In genomic region chr17:65927077-65927476, GRCm38 (mm10) we compare ENCODE assay signal across 23 mouse cellular contexts. TPM values are rescaled to one million over a fixed set of nuclear protein-coding genes. Genes with fewer than 3 reads are reported as not detected.
DNase-seq lines count a peak whose midpoint lies in the region; ATAC-seq and TF ChIP-seq lines count a peak whose summit lies in the region.
"Had no signal": no experiment of that assay in that cellular context is flagged by ENCODE, and none has a peak within 500 bp of the region (broad histone marks: within the 10 kb centered on the region; RNA-seq: fewer than 3 reads in every experiment).

No protein-coding gene starts in this region.

- no peak for TF ChIP-seq EP300 in lung, postnatal 0 days (IDR thresholded peaks at IDR 0.05)

- TF ChIP-seq CTCF in brain, embryonic 14.5 days (IDR thresholded peaks at IDR 0.05; ENCODE audit: borderline replicate concordance, extremely low read depth, insufficient read depth, insufficient read length): no peak
- no peak for TF ChIP-seq CTCF in lung, postnatal 0 days (IDR thresholded peaks at IDR 0.05)

- intact Hi-C loops in left cerebral cortex, postnatal 10 days (cut with DNase I): no loop called here
- intact Hi-C loops in left cerebral cortex, postnatal 4 days (cut with DNase I): no loop called here

- H3K4me3 ChIP-seq in lung, postnatal 0 days (ENCODE audit: low read depth, low read length): no peak overlapping the region
- H3K4me3 ChIP-seq: forebrain, embryonic 10.5 days; limb, embryonic 12.5 days; liver, embryonic 12.5 days; midbrain, embryonic 12.5 days; neural tube, embryonic 13.5 days had no signal

- H3K27ac ChIP-seq in lung, postnatal 0 days (ENCODE audit: low read length): no peak overlapping the region
- H3K27ac ChIP-seq: forebrain, embryonic 10.5 days; kidney, postnatal 0 days; limb, embryonic 12.5 days; liver, embryonic 12.5 days; midbrain, embryonic 12.5 days; neural tube, embryonic 13.5 days had no signal

- no peaks in the 10 kb centered on the region for H3K9me3 ChIP-seq in lung, postnatal 0 days (ENCODE audit: low read length)
- H3K9me3 ChIP-seq: forebrain, embryonic 10.5 days; G1E; limb, embryonic 12.5 days; liver, embryonic 12.5 days; midbrain, embryonic 12.5 days; neural tube, embryonic 13.5 days had no signal

- peak; percentile 36 to 54 for DNase-seq in cerebellum, postnatal 14 days
- DNase-seq in left cerebral cortex, postnatal 10 days (ENCODE audit: extremely low spot score in 1 of 2, low spot score in 2 of 2): peak; percentile 56 to 64
- no peak for DNase-seq in left cerebral cortex, adult 11 months (ENCODE audit: low spot score)
- DNase-seq in brain, embryonic 14.5 days (ENCODE audit: low read depth): peak; percentile 57
- peak; percentile 52 for DNase-seq in left cerebral cortex, postnatal 4 days
- DNase-seq in lung, postnatal 0 days (ENCODE audit: low spot score): no peak
- DNase-seq: adrenal gland, postnatal 10 days; cerebellum, adult 11-12 months; gastrocnemius, postnatal 14 days; heart, adult 18-20 months; heart, postnatal 4 days; kidney, adult 18-20 months; lung, embryonic 14.5 days; thymus, postnatal 25 days had no signal

- ATAC-seq in cerebellum, adult (ENCODE audit: insufficient number of reproducible peaks, low FRiP score, low TSS enrichment): no peak
- no peak for ATAC-seq in lung, postnatal 0 days
- ATAC-seq: activated CD4-positive, CD25-positive, alpha-beta regulatory T cell, adult 4 months; liver, embryonic 12.5 days had no signal

- no peak overlapping the region for H3K4me2 ChIP-seq in lung, postnatal 0 days (replicated peaks; ENCODE audit: low read depth, low read length)
- H3K4me2 ChIP-seq: limb, embryonic 12.5 days; liver, embryonic 12.5 days; lung, embryonic 14.5 days; midbrain, embryonic 12.5 days; neural tube, embryonic 13.5 days had no signal

- H3K27me3 ChIP-seq in lung, postnatal 0 days (replicated peaks; ENCODE audit: insufficient read depth, low read length): no peaks in the 10 kb centered on the region
- H3K27me3 ChIP-seq: limb, embryonic 12.5 days; liver, embryonic 12.5 days; midbrain, embryonic 12.5 days; neural tube, embryonic 13.5 days had no signal

- no peak for TF ChIP-seq POLR2A in brain, embryonic 14.5 days (IDR thresholded peaks at IDR 0.05; ENCODE audit: borderline replicate concordance, extremely low read depth, insufficient read depth, insufficient read length, poor library complexity, severe bottlenecking)

- WGBS in lung, postnatal 0 days: 77% methylated on average over 4 of the region's 4 CpGs

- H3K9ac ChIP-seq in lung, postnatal 0 days (replicated peaks; ENCODE audit: low read depth): no peak overlapping the region
- H3K9ac ChIP-seq: limb, embryonic 12.5 days; liver, embryonic 12.5 days; lung, embryonic 14.5 days; midbrain, embryonic 12.5 days; neural tube, embryonic 13.5 days had no signal

- H3K4me1 ChIP-seq in lung, postnatal 0 days (ENCODE audit: insufficient read depth, low read depth, low read length): peaks cover 10% of the 10 kb centered on the region
- H3K4me1 ChIP-seq: limb, embryonic 12.5 days had no signal

- peaks cover 10% of the 10 kb centered on the region for H3K36me3 ChIP-seq in lung, postnatal 0 days (ENCODE audit: insufficient read depth, low read length)

RNA-seq across cellular contexts. Expression of gene Twsg1, which starts 23.9 kb away (rescaled TPM):
- 10 to 100 TPM; 25.6 to 27.4 TPM for total RNA-seq in left cerebral cortex, postnatal 10 days (2021)
- 49.1 and 53.5 TPM in 2 replicates for polyA plus RNA-seq in brain, embryonic 14.5 days (2012; rRNA removed)
- total RNA-seq in left cerebral cortex, postnatal 4 days (2021): 10 to 100 TPM; 35.5 to 38.3 TPM
- 89.1 and 93.8 TPM in 2 replicates for polyA plus RNA-seq in lung, postnatal 0 days (2015; fragmentation: Nextera tagmentation; extraction: Ambion mirVana)

RNA-seq across cellular contexts. Expression of gene Ralbp1, which starts 41.5 kb away (rescaled TPM):
- total RNA-seq in left cerebral cortex, postnatal 10 days (2021): 10 to 100 TPM; 34.3 to 35.6 TPM
- 28.4 and 32.5 TPM in 2 replicates for polyA plus RNA-seq in brain, embryonic 14.5 days (2012; rRNA removed)
- total RNA-seq in left cerebral cortex, postnatal 4 days (2021): 10 to 100 TPM; 37.6 to 38.2 TPM
- 151 and 155 TPM in 2 replicates for polyA plus RNA-seq in lung, postnatal 0 days (2015; fragmentation: Nextera tagmentation; extraction: Ambion mirVana)

Comparison
In these comparisons a context has a peak if more than half of its experiments do, and no peak if none do; other contexts are left out.
1. DNase-seq: peak in cerebellum, postnatal 14 days (2 of 2), left cerebral cortex, postnatal 10 days (2 of 2), brain, embryonic 14.5 days (single experiment) and left cerebral cortex, postnatal 4 days (single experiment); none in left cerebral cortex, adult 11 months (single experiment) and lung, postnatal 0 days (single experiment).